Mouse (Mus musculus): ENCODE data around the gene Irak2.

- TF ChIP-seq CTCF (IDR thresholded peaks at IDR 0.05; ENCODE audit: extremely low read depth, insufficient read depth, insufficient read length, insufficient replicate concordance) (no peak), POLR2A (IDR thresholded peaks at IDR 0.05; ENCODE audit: low read depth, low read length) (no peak)
Measured at GRCm38 (mm10) chr6:113623386-113623785, 14.9 kb upstream of the Irak2 start.

All from spleen, adult 2 months (tissue).